In the genomic region with DNA sequence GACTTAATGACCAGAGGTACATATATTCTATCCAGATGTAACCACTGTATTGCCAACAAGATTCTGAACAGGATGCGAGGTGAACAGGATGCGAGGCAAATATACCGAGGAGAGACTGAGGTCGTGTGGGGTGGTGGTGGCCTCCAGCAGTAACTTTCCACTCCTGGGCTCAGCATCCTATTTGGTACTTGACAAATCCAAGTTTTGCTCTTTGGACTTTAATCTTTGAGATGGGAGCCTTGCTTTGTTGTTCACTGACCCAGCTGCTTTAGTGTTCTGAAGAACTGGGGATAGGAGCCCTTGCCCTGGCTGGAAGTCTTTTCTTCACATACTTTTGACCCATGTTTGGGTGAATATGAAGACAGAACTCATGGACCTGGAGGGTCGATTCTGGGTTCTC, we compare ENCODE assay signal across 28 mouse cellular contexts. TPM values are rescaled to one million over a fixed set of nuclear protein-coding genes. Genes with fewer than 3 reads are reported as not detected.
DNase-seq lines count a peak whose midpoint lies in the region; ATAC-seq lines count a peak whose summit lies in the region.
"Had no signal": no experiment of that assay in that cellular context is flagged by ENCODE, and none has a peak within 500 bp of the region (broad histone marks: within the 10 kb centered on the region; RNA-seq: fewer than 3 reads in every experiment).

No protein-coding gene starts in this region.

- no peaks in the 10 kb centered on the region for H3K27me3 ChIP-seq in kidney, embryonic 14.5 days (ENCODE audit: control insufficient read depth, insufficient read depth, low read length)
- no peaks in the 10 kb centered on the region for H3K27me3 ChIP-seq in hindbrain, embryonic 14.5 days (ENCODE audit: control insufficient read depth, insufficient read depth, low read length)
- H3K27me3 ChIP-seq: embryonic facial prominence, embryonic 13.5 days; forebrain, embryonic 12.5 days; forebrain, embryonic 15.5 days; hindbrain, embryonic 15.5 days had no signal

- H3K36me3 ChIP-seq in kidney, embryonic 14.5 days (ENCODE audit: control insufficient read depth, insufficient read depth, low read length): peaks cover 20% of the 10 kb centered on the region
- no peaks in the 10 kb centered on the region for H3K36me3 ChIP-seq in hindbrain, embryonic 14.5 days (replicated peaks; ENCODE audit: control insufficient read depth, insufficient read depth)
- H3K36me3 ChIP-seq: forebrain, embryonic 15.5 days; hindbrain, embryonic 15.5 days had no signal

- 94% methylated on average over 5 of the region's 5 CpGs for WGBS in kidney, embryonic 14.5 days
- 93% methylated on average over 5 of the region's 5 CpGs for WGBS in hindbrain, embryonic 14.5 days

- DNase-seq in heart, adult 11 months: peak; percentile 76
- no peak for DNase-seq in heart, adult 8-10 months (ENCODE audit: low spot score)
- DNase-seq in kidney, adult 18-20 months: peak; percentile 32
- DNase-seq in kidney, adult 9 months: peak; percentile 89
- DNase-seq in kidney, postnatal 14 days: peak; percentile 46
- DNase-seq in hindbrain, embryonic 14.5 days (ENCODE audit: low spot score): no peak
- no peak for DNase-seq in lung, postnatal 4 days
- DNase-seq: adrenal gland, adult 8-10 months; adrenal gland, postnatal 25 days; cerebellum, adult 11-12 months; cerebellum, adult 8-10 months; cerebellum, postnatal 10 days; cerebellum, postnatal 36 days; embryo, embryonic 11 days; gastrocnemius, postnatal 25 days; heart, adult 2 months; heart, postnatal 14 days; heart, postnatal 4 days had no signal

- H3K4me1 ChIP-seq in kidney, embryonic 14.5 days (ENCODE audit: control insufficient read depth, insufficient read depth, low read length): no peaks in the 10 kb centered on the region
- no peaks in the 10 kb centered on the region for H3K4me1 ChIP-seq in hindbrain, embryonic 14.5 days (replicated peaks; ENCODE audit: control insufficient read depth, insufficient read depth, low read length)
- H3K4me1 ChIP-seq: forebrain, embryonic 12.5 days; forebrain, embryonic 15.5 days; heart, embryonic 13.5 days; hindbrain, embryonic 15.5 days had no signal

- H3K4me3 ChIP-seq in kidney, embryonic 14.5 days (ENCODE audit: low read length): no peak overlapping the region
- no peak overlapping the region for H3K4me3 ChIP-seq in hindbrain, embryonic 14.5 days (replicated peaks; ENCODE audit: low read length)
- H3K4me3 ChIP-seq: embryonic facial prominence, embryonic 10.5 days; embryonic facial prominence, embryonic 13.5 days; erythroblast, embryonic 14.5 days; forebrain, embryonic 12.5 days; forebrain, embryonic 15.5 days; heart, adult 2 months; heart, embryonic 13.5 days; hindbrain, embryonic 15.5 days had no signal

- ATAC-seq in kidney, embryonic 14.5 days (ENCODE audit: low FRiP score, low TSS enrichment): no peak
- ATAC-seq in hindbrain, embryonic 14.5 days (ENCODE audit: low FRiP score): no peak
- ATAC-seq: activated CD4-positive, CD25-positive, alpha-beta regulatory T cell, adult 4 months; forebrain, embryonic 15.5 days had no signal

- H3K4me2 ChIP-seq in kidney, embryonic 14.5 days (replicated peaks; ENCODE audit: low read depth, low read length): no peak overlapping the region
- H3K4me2 ChIP-seq in hindbrain, embryonic 14.5 days (replicated peaks): no peak overlapping the region
- H3K4me2 ChIP-seq: embryonic facial prominence, embryonic 13.5 days; forebrain, embryonic 12.5 days; forebrain, embryonic 15.5 days; heart, embryonic 13.5 days; hindbrain, embryonic 15.5 days had no signal

- no peak overlapping the region for H3K27ac ChIP-seq in kidney, embryonic 14.5 days (ENCODE audit: low read depth, low read length)
- H3K27ac ChIP-seq in hindbrain, embryonic 14.5 days: no peak overlapping the region
- H3K27ac ChIP-seq: embryonic facial prominence, embryonic 10.5 days; embryonic facial prominence, embryonic 13.5 days; forebrain, embryonic 12.5 days; forebrain, embryonic 15.5 days; heart, adult 2 months; heart, embryonic 13.5 days; hindbrain, embryonic 15.5 days had no signal

- no peaks in the 10 kb centered on the region for H3K9me3 ChIP-seq in kidney, embryonic 14.5 days (ENCODE audit: control insufficient read depth, low read length)
- H3K9me3 ChIP-seq in hindbrain, embryonic 14.5 days (ENCODE audit: control insufficient read depth, low read length): no peaks in the 10 kb centered on the region
- H3K9me3 ChIP-seq: embryonic facial prominence, embryonic 10.5 days; embryonic facial prominence, embryonic 13.5 days; forebrain, embryonic 12.5 days; forebrain, embryonic 15.5 days; heart, embryonic 13.5 days; hindbrain, embryonic 15.5 days had no signal

- H3K9ac ChIP-seq in kidney, embryonic 14.5 days (ENCODE audit: low read depth, low read length): no peak overlapping the region
- no peak overlapping the region for H3K9ac ChIP-seq in hindbrain, embryonic 14.5 days
- H3K9ac ChIP-seq: embryonic facial prominence, embryonic 13.5 days; forebrain, embryonic 12.5 days; forebrain, embryonic 15.5 days; heart, embryonic 13.5 days; hindbrain, embryonic 15.5 days had no signal

RNA-seq across cellular contexts. Expression of gene Depdc1b, which starts 9.7 kb away (rescaled TPM):
- total RNA-seq in heart, adult 8-10 months (2022): under 1 TPM in 3 of 4 experiments, not detected in 1; 0.16 to 0.56 (median 0.43) TPM
- 12.7 and 14.4 TPM in 2 replicates for polyA plus RNA-seq in kidney, embryonic 14.5 days (2014; fragmentation: Nextera tagmentation; extraction: Ambion mirVana)
- 2.2 and 2.6 TPM in 2 replicates for polyA plus RNA-seq in hindbrain, embryonic 14.5 days (2014; fragmentation: Nextera tagmentation; extraction: Ambion mirVana)
- total RNA-seq: gastrocnemius, adult 8-10 months had no signal

Comparison
In these comparisons a context has a peak if more than half of its experiments do, and no peak if none do; other contexts are left out.
1. DNase-seq: peak in heart, adult 11 months (single experiment), kidney, adult 18-20 months (single experiment), kidney, adult 9 months (single experiment) and kidney, postnatal 14 days (single experiment); none in heart, adult 8-10 months (single experiment), hindbrain, embryonic 14.5 days (single experiment) and lung, postnatal 4 days (0 of 2).